Mouse (Mus musculus) monocyte, adult 59 days (primary cell): ENCODE results near the gene Slc35g1. TPM values are rescaled to one million over a fixed set of nuclear protein-coding genes. Genes with fewer than 3 reads are reported as not detected.

ENCODE experiments used
- total RNA-seq, 2 experiments: library from RNA; stranded (reverse); gene quantifications; one replicate each; pipeline ENCODE4 v1.2.4; 2023

The Slc35g1 gene
- total RNA-seq: under 1 TPM; 0.30 to 0.84 TPM

GRCm38 (mm10) chr19:38395701-38396632 lies at the start of gene Slc35g1:
Gene Slc35g1 (plus strand): TSS chr19:38395980.

Other genes starting within 250 kb of the Slc35g1 start
- 1 to 10 TPM; 8.6 to 8.9 TPM for gene Fra10ac1, start 171.8 kb upstream of the Slc35g1 start, total RNA-seq
- not detected for gene Lgi1, start 131.4 kb upstream of the Slc35g1 start, total RNA-seq
- gene Plce1, start 85.1 kb downstream of the Slc35g1 start, total RNA-seq: under 1 TPM; 0.08 to 0.30 TPM